Mouse (Mus musculus) stomach, postnatal 0 days (tissue): ENCODE measurements at regions not wholly inside any gene's neighbourhood (a gene's known extent, or its start where the extent isn't known, plus 50 kb on each side); places are given as distances from the start of the nearest gene placed in this dataset.

Experiments
- ATAC-seq: fragments of 200-750 bp; cut with Nextera tagmentation; 2 replicates; pipeline ENCODE4 v1.8.0; 2017; ENCODE audit not compliant: low FRiP score, low TSS enrichment
- DNase-seq: peaks from one replicate; pipeline ENCODE4 v3.0.0-alpha.2; 2016; ENCODE audit warnings: low spot score
- H3K27ac ChIP-seq: fragments of 300-500 bp; sonication (generic); replicated peaks from 2 replicates; pipeline ENCODE4 v1.5.1; 2014; ENCODE audit warnings: mild to moderate bottlenecking, control low read depth
- H3K27me3 ChIP-seq: fragments of 300-500 bp; sonication (generic); 2 replicates; pipeline ENCODE4 v1.6.1; 2014; ENCODE audit warnings: low read length; ENCODE audit not compliant: control insufficient read depth, insufficient read depth
- H3K36me3 ChIP-seq: fragments of 300-500 bp; sonication (generic); 2 replicates; pipeline ENCODE4 v1.6.1; 2014; ENCODE audit warnings: low read length, mixed read lengths; ENCODE audit not compliant: control insufficient read depth, insufficient read depth
- H3K4me1 ChIP-seq: fragments of 300-500 bp; sonication (generic); replicated peaks from 2 replicates; pipeline ENCODE4 v1.6.1; 2014; ENCODE audit warnings: antibody characterized with exemption; ENCODE audit not compliant: control insufficient read depth, insufficient read depth
- H3K4me2 ChIP-seq: fragments of 300-500 bp; sonication (generic); replicated peaks from 2 replicates; pipeline ENCODE4 v1.6.1; 2014; ENCODE audit warnings: low read depth, mild to moderate bottlenecking, control low read depth, moderate library complexity
- H3K4me3 ChIP-seq: fragments of 300-500 bp; sonication (generic); 2 replicates; pipeline ENCODE4 v1.5.1; 2014; ENCODE audit warnings: low read depth, low read length, control low read depth
- H3K9ac ChIP-seq: fragments of 300-500 bp; sonication (generic); 2 replicates; pipeline ENCODE4 v1.6.1; 2014; ENCODE audit warnings: mild to moderate bottlenecking, low read length, control low read depth, mixed read lengths
- H3K9me3 ChIP-seq: fragments of 300-500 bp; sonication (generic); 2 replicates; pipeline ENCODE4 v1.6.1; 2016; ENCODE audit warnings: low read length; ENCODE audit not compliant: control insufficient read depth
- CTCF ChIP-seq: IDR thresholded peaks from 2 replicates; pipeline ENCODE4 v1.5.1; 2016; ENCODE audit warnings: antibody characterized with exemption, low read depth, mild to moderate bottlenecking, moderate library complexity
- EP300 ChIP-seq: optimal IDR thresholded peaks from 2 replicates; pipeline ENCODE3; 2016; ENCODE audit warnings: antibody characterized with exemption
- WGBS: fragments of 180-500 bp; shearing (Covaris S2); extraction: QIAGEN DNeasy Blood & Tissue Kit; methylation state at CpG from one replicate; pipeline ENCODE4 v1.1.7; 2014; 5-methylcytosine and 5-hydroxymethylcytosine counted together

DNA sequence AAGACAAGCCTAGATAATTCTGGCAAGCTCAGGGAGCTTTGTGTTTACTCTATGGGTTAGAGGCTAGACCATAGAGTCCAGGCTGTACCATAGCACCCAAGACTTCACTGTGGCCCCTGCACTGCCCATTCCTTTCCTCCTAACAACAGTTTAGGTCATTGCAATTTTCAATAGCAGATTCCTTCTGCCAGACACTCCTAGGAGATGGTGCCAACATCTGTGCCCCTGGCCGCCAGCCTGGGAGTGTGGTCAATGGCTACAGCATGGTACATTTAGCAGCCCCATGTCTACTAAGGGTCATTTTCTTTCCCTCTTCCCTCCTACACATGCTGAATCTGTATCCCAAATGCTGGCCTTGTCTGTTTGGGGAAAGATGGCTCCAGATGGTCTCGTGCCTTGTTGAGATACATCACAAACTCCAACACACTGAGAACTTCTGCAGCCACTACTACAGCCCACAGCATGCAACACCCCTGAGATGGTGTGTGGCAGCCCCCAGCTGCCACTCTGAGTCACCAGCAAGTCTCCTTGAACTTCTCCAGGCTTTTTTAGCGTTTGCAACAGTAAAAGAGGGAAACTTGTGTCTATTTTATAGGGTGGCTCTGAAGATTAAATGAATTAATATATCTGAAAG lies 115.9 kb downstream of the CK137956 start:
- no peak overlapping the region for H3K9ac ChIP-seq
- H3K27ac ChIP-seq, result no peak overlapping the region
- no peak overlapping the region for H3K4me3 ChIP-seq
- H3K36me3 ChIP-seq, result no peaks in the 10 kb centered on the region
- DNase-seq, result no peak
- no peak overlapping the region for H3K4me2 ChIP-seq
- H3K9me3 ChIP-seq, result no peaks in the 10 kb centered on the region
- WGBS, result 83% methylated on average over 3 of the region's 3 CpGs
- no peaks in the 10 kb centered on the region for H3K4me1 ChIP-seq
- ATAC-seq, result no peak
- TF ChIP-seq CTCF, result no peak
- TF ChIP-seq EP300, result no peak
- no peaks in the 10 kb centered on the region for H3K27me3 ChIP-seq

DNA sequence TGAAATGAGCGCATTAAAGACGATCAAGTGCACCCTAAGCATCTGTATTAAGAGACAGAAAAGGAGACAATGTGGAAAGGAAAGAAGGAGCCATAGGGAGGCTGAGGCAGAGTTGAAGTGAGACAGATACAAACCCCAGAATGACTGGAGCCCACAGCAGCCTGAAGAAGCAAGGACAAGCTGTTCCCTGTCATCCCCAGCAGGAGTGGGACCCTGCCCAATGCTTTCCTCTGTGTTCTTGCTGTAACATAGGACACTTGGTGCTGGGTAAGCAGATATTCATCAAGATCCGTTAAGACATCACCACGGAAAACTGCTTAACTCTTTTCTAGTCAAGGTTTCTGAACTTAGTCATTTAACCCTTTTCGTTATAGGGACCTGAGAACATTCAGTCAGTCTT lies 121.4 kb downstream of the CK137956 start:
- Histone ChIP-seq H3K9me3 (no peaks in the 10 kb centered on the region), H3K36me3 (no peaks in the 10 kb centered on the region), H3K4me2 (no peak overlapping the region), H3K27ac (no peak overlapping the region), H3K4me3 (no peak overlapping the region), H3K9ac (no peak overlapping the region), H3K27me3 (no peaks in the 10 kb centered on the region), H3K4me1 (no peaks in the 10 kb centered on the region)
- TF ChIP-seq CTCF (no peak), EP300 (no peak)
- WGBS, result 70% methylated on average over 5 of the region's 5 CpGs
- no peak for DNase-seq
- ATAC-seq, result no peak

DNA sequence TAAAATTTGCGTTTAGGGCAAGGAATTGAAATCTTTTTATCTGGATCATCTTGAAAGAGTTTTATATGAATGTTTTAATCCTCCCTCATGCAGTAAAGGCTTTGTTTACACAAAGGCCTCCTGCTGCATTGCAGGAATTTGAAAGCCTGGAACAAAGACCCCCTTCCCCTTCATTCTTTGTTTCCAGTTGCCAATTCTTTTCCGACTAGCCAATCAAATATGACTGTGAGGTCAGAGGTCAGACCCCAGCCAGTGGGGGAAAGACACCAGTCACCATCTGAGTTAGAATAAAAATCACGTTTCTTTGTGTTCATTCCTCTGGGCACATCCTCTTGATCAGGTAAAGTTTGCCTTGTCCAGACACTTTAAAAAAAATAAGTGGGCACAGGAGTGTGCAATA lies 124.4 kb downstream of the CK137956 start:
- H3K27me3 ChIP-seq, result no peaks in the 10 kb centered on the region
- ATAC-seq (no peak), DNase-seq (no peak)
- WGBS, result 22% methylated on average over 3 of the region's 3 CpGs
- H3K4me2 ChIP-seq, result no peak overlapping the region
- TF ChIP-seq EP300, result no peak
- no peak for TF ChIP-seq CTCF
- H3K36me3 ChIP-seq, result no peaks in the 10 kb centered on the region
- H3K4me3 ChIP-seq, result no peak overlapping the region
- H3K9ac ChIP-seq, result no peak overlapping the region
- no peaks in the 10 kb centered on the region for H3K4me1 ChIP-seq
- no peak overlapping the region for H3K27ac ChIP-seq
- no peaks in the 10 kb centered on the region for H3K9me3 ChIP-seq

DNA sequence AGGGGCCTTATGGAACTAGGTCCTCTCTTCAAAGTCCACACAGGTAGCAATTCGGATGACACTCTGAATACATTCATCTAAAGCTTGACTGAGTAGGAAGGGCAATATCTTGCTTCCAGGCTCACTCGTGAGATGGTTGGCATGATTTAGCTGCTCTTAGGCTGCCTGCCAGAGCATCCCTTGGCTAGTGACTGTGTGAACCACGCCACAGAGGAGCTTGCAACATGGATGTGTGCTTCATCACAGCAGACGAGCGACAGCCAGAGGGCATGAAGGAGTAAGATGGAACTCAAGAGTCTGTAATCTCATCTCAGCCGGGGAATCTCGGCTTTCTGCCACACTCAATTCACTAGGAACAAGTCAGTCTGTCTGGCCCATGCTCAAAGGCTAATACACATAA lies 127.3 kb downstream of the CK137956 start:
- 62% methylated on average over 7 of the region's 7 CpGs for WGBS
- no peak overlapping the region for H3K4me2 ChIP-seq
- no peak overlapping the region for H3K9ac ChIP-seq
- no peaks in the 10 kb centered on the region for H3K36me3 ChIP-seq
- no peak overlapping the region for H3K4me3 ChIP-seq
- H3K27ac ChIP-seq, result no peak overlapping the region
- H3K27me3 ChIP-seq, result no peaks in the 10 kb centered on the region
- no peaks in the 10 kb centered on the region for H3K9me3 ChIP-seq
- DNase-seq, result no peak
- TF ChIP-seq EP300 (no peak), CTCF (no peak)
- H3K4me1 ChIP-seq, result no peaks in the 10 kb centered on the region
- no peak for ATAC-seq

DNA sequence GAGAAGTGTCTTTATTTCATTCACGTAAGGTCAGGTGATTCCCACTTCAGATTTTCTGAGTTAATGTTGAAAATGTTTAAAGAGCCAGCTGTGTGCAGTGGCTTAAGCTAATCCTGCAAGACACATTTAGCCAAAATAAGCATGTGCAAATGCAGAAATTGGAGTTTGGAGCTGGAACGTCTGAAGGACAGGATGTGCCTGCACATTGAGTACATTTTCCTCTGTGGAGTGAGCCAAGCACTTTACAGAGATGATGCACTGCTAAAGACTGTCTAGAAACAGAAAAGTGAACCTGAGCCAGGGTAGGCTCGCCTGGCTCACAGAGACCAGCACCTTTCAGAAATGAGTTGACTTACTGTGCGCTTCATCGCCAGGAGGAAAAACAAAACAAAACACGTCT lies 137.1 kb downstream of the CK137956 start:
- 60% methylated on average over 6 of the region's 6 CpGs for WGBS
- no peak for TF ChIP-seq EP300
- no peak for TF ChIP-seq CTCF
- Histone ChIP-seq H3K4me1 (no peaks in the 10 kb centered on the region), H3K27me3 (no peaks in the 10 kb centered on the region), H3K27ac (no peak overlapping the region), H3K9me3 (no peaks in the 10 kb centered on the region), H3K36me3 (no peaks in the 10 kb centered on the region), H3K4me2 (no peak overlapping the region), H3K4me3 (no peak overlapping the region), H3K9ac (no peak overlapping the region)
- no peak for DNase-seq
- ATAC-seq, result no peak

DNA sequence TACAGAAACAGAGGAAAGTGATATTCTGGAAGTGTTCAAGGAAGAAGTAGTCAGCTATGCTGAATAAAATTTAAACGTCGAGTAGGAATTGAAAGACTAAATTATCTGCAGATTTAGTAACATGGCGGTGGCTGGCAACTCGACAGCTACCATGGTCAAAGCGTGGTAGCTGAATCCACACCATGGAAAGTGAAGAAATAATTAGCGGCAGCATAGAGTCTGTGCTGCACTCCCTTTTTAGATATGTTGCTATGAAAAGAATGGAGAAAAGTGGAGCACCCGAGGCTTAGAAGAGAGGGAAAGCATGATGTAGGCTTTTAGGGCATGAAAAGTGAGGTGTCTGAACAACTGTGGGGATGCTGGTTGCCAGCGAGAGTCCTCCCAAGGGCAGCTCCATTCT lies 143.8 kb downstream of the CK137956 start:
- no peak overlapping the region for H3K4me2 ChIP-seq
- no peak overlapping the region for H3K9ac ChIP-seq
- no peaks in the 10 kb centered on the region for H3K4me1 ChIP-seq
- no peak overlapping the region for H3K27ac ChIP-seq
- TF ChIP-seq CTCF (no peak), EP300 (no peak)
- H3K27me3 ChIP-seq, result no peaks in the 10 kb centered on the region
- DNase-seq (no peak), ATAC-seq (no peak)
- H3K4me3 ChIP-seq, result no peak overlapping the region
- no peaks in the 10 kb centered on the region for H3K9me3 ChIP-seq
- no peaks in the 10 kb centered on the region for H3K36me3 ChIP-seq
- WGBS, result 84% methylated on average over 8 of the region's 8 CpGs
